Mouse (Mus musculus) heart, postnatal 0 days (tissue): Measurements from ENCODE around the gene Map7.

Source experiments
- CTCF ChIP-seq: IDR thresholded peaks from 2 replicates; pipeline ENCODE4 v1.5.1; 2016; ENCODE audit warnings: antibody characterized with exemption, control low read depth, low read depth
- EP300 ChIP-seq: IDR thresholded peaks from 2 replicates; pipeline ENCODE4 v1.6.1; 2016; ENCODE audit warnings: antibody characterized with exemption, low read depth

DNA sequence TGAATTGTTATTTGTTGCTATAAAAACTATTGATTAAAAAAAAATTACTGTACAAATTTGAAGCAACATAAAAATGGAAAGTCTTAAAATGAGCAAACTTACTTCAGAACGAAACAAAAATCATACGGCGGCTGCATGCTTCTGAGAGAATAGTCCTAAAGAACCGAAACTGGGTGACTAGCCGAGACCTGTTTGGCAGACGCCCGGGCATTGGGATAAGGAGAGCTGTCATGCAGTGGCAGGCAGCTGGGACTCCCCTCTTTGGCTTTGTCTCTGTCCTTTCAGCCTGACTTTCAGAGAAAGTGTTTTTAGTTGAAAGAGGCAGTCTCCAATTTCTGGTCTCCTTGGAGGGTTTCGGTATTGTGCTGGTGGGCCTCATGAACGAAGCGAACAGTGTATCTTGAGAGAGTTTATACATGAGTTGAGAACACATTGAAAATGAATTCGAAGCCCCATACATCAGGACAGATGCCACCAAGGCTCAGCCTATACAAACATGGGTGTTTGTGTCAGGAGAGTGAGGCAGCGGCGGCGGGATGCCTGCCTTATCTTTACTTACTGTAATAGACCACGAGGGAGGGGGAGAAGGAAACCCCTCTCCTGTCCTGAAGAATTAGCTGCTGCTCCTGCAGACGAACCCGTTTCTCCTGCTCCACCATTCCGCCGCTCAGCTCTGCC, 21.8 kb downstream of the Map7 start:
- TF ChIP-seq EP300 (no peak), CTCF (no peak)
